Mouse (Mus musculus): Measurements from ENCODE around the gene Wipf3.

GRCm38 (mm10) chr6:54391765-54392164 is 37.6 kb upstream of the Wipf3 start:
- TF ChIP-seq POLR2AphosphoS2 (IDR thresholded peaks at IDR 0.05; ENCODE audit: insufficient read length, low read depth) (no peak), POLR2A (IDR thresholded peaks at IDR 0.05; ENCODE audit: insufficient read length, low read depth) (no peak), CEBPB (IDR thresholded peaks at IDR 0.05; ENCODE audit: insufficient read depth, poor library complexity, severe bottlenecking) (no peak), MAX (IDR thresholded peaks at IDR 0.05; ENCODE audit: low read depth) (no peak), USF1 (IDR thresholded peaks at IDR 0.05; ENCODE audit: low read depth) (no peak), E2F4 (IDR thresholded peaks at IDR 0.05; ENCODE audit: insufficient read depth) (no peak), MYOG (IDR thresholded peaks at IDR 0.05; ENCODE audit: control insufficient read depth in 1 of 3, insufficient read depth in 1 of 3, insufficient read length in 2 of 3, low read depth in 2 of 3) (no peak), SRF (IDR thresholded peaks at IDR 0.05; ENCODE audit: control insufficient read depth, insufficient read length, low read depth) (no peak), REST (IDR thresholded peaks at IDR 0.05; ENCODE audit: insufficient read depth, insufficient read length) (no peak)
